Mouse (Mus musculus) intestine, embryonic 14.5 days (tissue): ENCODE data around the gene Ddias. TPM values are rescaled to one million over a fixed set of nuclear protein-coding genes. Genes with fewer than 3 reads are reported as not detected.
"Not testable (repeated sequence)": the region's sequence is repeated elsewhere in the genome, so short reads cannot be mapped to it uniquely, and the experiment has no call there.

Experiments
- ATAC-seq: fragments of 200-750 bp; cut with Nextera tagmentation; replicated peaks from 2 replicates; pipeline ENCODE4 v1.8.0; 2017; ENCODE audit warnings: low read depth, moderate number of reproducible peaks, moderate TSS enrichment, moderate library complexity; ENCODE audit not compliant: low FRiP score, low TSS enrichment
- DNase-seq: peaks from one replicate; pipeline ENCODE4 v3.0.0-alpha.2; 2018; ENCODE audit warnings: low spot score
- H3K27ac ChIP-seq: fragments of 300-500 bp; sonication (generic); 2 replicates; pipeline ENCODE4 v1.5.1; 2014; ENCODE audit warnings: low read depth, mild to moderate bottlenecking, control low read depth
- H3K27me3 ChIP-seq: fragments of 300-500 bp; sonication (generic); replicated peaks from 2 replicates; pipeline ENCODE4 v1.6.1; 2014; ENCODE audit warnings: low read length, control low read depth; ENCODE audit not compliant: control insufficient read depth, insufficient read depth
- H3K36me3 ChIP-seq: fragments of 300-500 bp; sonication (generic); 2 replicates; pipeline ENCODE4 v1.6.1; 2014; ENCODE audit warnings: low read length, control low read depth; ENCODE audit not compliant: control insufficient read depth, insufficient read depth
- H3K4me1 ChIP-seq: fragments of 300-500 bp; sonication (generic); replicated peaks from 2 replicates; pipeline ENCODE4 v1.6.1; 2014; ENCODE audit warnings: low read length, control low read depth, mixed read lengths; ENCODE audit not compliant: control insufficient read depth, insufficient read depth
- H3K4me2 ChIP-seq: fragments of 300-500 bp; sonication (generic); 2 replicates; pipeline ENCODE4 v1.6.1; 2014; ENCODE audit warnings: low read length
- H3K4me3 ChIP-seq: fragments of 300-500 bp; sonication (generic); 2 replicates; pipeline ENCODE4 v1.5.1; 2014; ENCODE audit warnings: low read depth, low read length, control low read depth, mixed read lengths
- H3K9ac ChIP-seq: fragments of 300-500 bp; sonication (generic); 2 replicates; pipeline ENCODE4 v1.6.1; 2014; ENCODE audit warnings: mild to moderate bottlenecking, low read length
- H3K9me3 ChIP-seq: fragments of 300-500 bp; sonication (generic); 2 replicates; pipeline ENCODE4 v1.6.1; 2016; ENCODE audit warnings: low read length, control low read depth; ENCODE audit not compliant: control insufficient read depth
- WGBS: fragments of 180-500 bp; shearing (Covaris S2); extraction: QIAGEN DNeasy Blood & Tissue Kit; methylation state at CpG from one replicate; pipeline ENCODE4 v1.1.7; 2014; 5-methylcytosine and 5-hydroxymethylcytosine counted together
- polyA plus RNA-seq: library from polyadenylated mRNA; unstranded; fragments of >200 nt; fragmentation: Nextera tagmentation; extraction: Ambion mirVana; gene quantifications from 2 replicates; pipeline ENCODE4 v1.2.1, GENCODE M21; 2014

The Ddias gene
- 12.7 and 14.5 TPM in 2 replicates for polyA plus RNA-seq

GRCm38 (mm10) chr7:92874116-92874675 is at the start of gene Ddias, which contains the start of gene Prcp:
TSS of gene Ddias (minus strand) at chr7:92874247.
TSS of gene Prcp (plus strand) at chr7:92874470.
- peak within 1 kb of the TSS; percentile 77 for H3K4me2 ChIP-seq
- peak within 1 kb of the TSS; percentile 74 for H3K4me3 ChIP-seq
- ATAC-seq (peak; percentile 87), DNase-seq (peak; percentile 99)
- no peaks in the 10 kb centered on the region; the same call in 1 of the 2 replicates for H3K36me3 ChIP-seq
- peaks cover 11% of the 10 kb centered on the region; the same call in 1 of the 2 replicates for H3K4me1 ChIP-seq
- H3K27ac ChIP-seq, result peak within 1 kb of the TSS; percentile 98
- WGBS, result under 1% methylated on average over 53 of the region's 53 CpGs
- H3K9me3 ChIP-seq, result no peaks in the 10 kb centered on the region
- H3K9ac ChIP-seq, result peak within 1 kb of the TSS; percentile 79
- H3K27me3 ChIP-seq, result no peaks in the 10 kb centered on the region

GRCm38 (mm10) chr7:92920857-92921172 is 46.8 kb upstream of the Ddias start:
- Histone ChIP-seq H3K36me3 (no peaks in the 10 kb centered on the region), H3K9me3 (no peaks in the 10 kb centered on the region), H3K9ac (no peak overlapping the region), H3K4me2 (no peak overlapping the region), H3K4me3 (no peak overlapping the region), H3K27ac (no peak overlapping the region), H3K27me3 (no peaks in the 10 kb centered on the region), H3K4me1 (no peaks in the 10 kb centered on the region)
- DNase-seq, result no peak
- WGBS, result 70% methylated on average over 2 of the region's 2 CpGs
- no peak for ATAC-seq

GRCm38 (mm10) chr7:92920172-92920856 is 46.3 kb upstream of the Ddias start:
- H3K4me3 ChIP-seq, result no peak overlapping the region
- DNase-seq, result no peak
- ATAC-seq, result no peak
- H3K36me3 ChIP-seq, result no peaks in the 10 kb centered on the region
- no peaks in the 10 kb centered on the region for H3K27me3 ChIP-seq
- WGBS, result 84% methylated on average over 6 of the region's 6 CpGs
- no peaks in the 10 kb centered on the region for H3K4me1 ChIP-seq
- H3K27ac ChIP-seq, result no peak overlapping the region
- H3K9ac ChIP-seq, result no peak overlapping the region
- H3K9me3 ChIP-seq, result no peaks in the 10 kb centered on the region
- no peak overlapping the region for H3K4me2 ChIP-seq

GRCm38 (mm10) chr7:92904285-92904684 is 30.2 kb upstream of the Ddias start:
- not testable (repeated sequence) for H3K4me2 ChIP-seq, H3K9me3 ChIP-seq, DNase-seq, H3K27me3 ChIP-seq, H3K36me3 ChIP-seq, H3K4me1 ChIP-seq, H3K9ac ChIP-seq, H3K27ac ChIP-seq, H3K4me3 ChIP-seq
- WGBS, result 43% methylated on average over 7 of the region's 7 CpGs
- peak; percentile 59; the same call in 1 of the 2 replicates for ATAC-seq

- H3K36me3 ChIP-seq, result no peaks in the 10 kb centered on the region
- no peak overlapping the region for H3K4me2 ChIP-seq
- H3K4me1 ChIP-seq, result no peaks in the 10 kb centered on the region
- no peak overlapping the region for H3K4me3 ChIP-seq
- peak; percentile 87 for DNase-seq
- H3K27ac ChIP-seq, result no peak overlapping the region
- no peaks in the 10 kb centered on the region for H3K9me3 ChIP-seq
- 49% methylated on average over 7 of the region's 7 CpGs for WGBS
- ATAC-seq, result peak; percentile 87
- no peaks in the 10 kb centered on the region for H3K27me3 ChIP-seq
- no peak overlapping the region for H3K9ac ChIP-seq
Measured at GRCm38 (mm10) chr7:92903360-92904038, 29.5 kb upstream of the Ddias start.

- Histone ChIP-seq H3K27me3 (no peaks in the 10 kb centered on the region), H3K4me1 (no peaks in the 10 kb centered on the region), H3K4me3 (no peak overlapping the region), H3K27ac (no peak overlapping the region), H3K36me3 (no peaks in the 10 kb centered on the region), H3K9me3 (peaks cover 5% of the 10 kb centered on the region; the same call in 1 of the 2 replicates), H3K9ac (no peak overlapping the region), H3K4me2 (no peak overlapping the region)
- no peak for ATAC-seq
- WGBS, result 44% methylated on average over 2 of the region's 2 CpGs
- no peak for DNase-seq
Measured at GRCm38 (mm10) chr7:92897021-92897420, 23.0 kb upstream of the Ddias start.

GRCm38 (mm10) chr7:92896036-92896435 is 22.0 kb upstream of the Ddias start:
- H3K4me1 ChIP-seq, result no peaks in the 10 kb centered on the region
- no peak for ATAC-seq
- DNase-seq, result no peak
- peaks cover 5% of the 10 kb centered on the region; the same call in 1 of the 2 replicates for H3K9me3 ChIP-seq
- WGBS, result 71% methylated on average over 5 of the region's 5 CpGs
- H3K4me2 ChIP-seq, result no peak overlapping the region
- no peak overlapping the region for H3K4me3 ChIP-seq
- no peaks in the 10 kb centered on the region for H3K36me3 ChIP-seq
- no peak overlapping the region for H3K9ac ChIP-seq
- no peak overlapping the region for H3K27ac ChIP-seq
- H3K27me3 ChIP-seq, result no peaks in the 10 kb centered on the region

GRCm38 (mm10) chr7:92893478-92893877 is 19.4 kb upstream of the Ddias start:
- H3K4me3 ChIP-seq, result no peak overlapping the region
- H3K27me3 ChIP-seq, result no peaks in the 10 kb centered on the region
- H3K27ac ChIP-seq, result no peak overlapping the region
- H3K36me3 ChIP-seq, result no peaks in the 10 kb centered on the region
- no peaks in the 10 kb centered on the region for H3K4me1 ChIP-seq
- peaks cover 5% of the 10 kb centered on the region; the same call in 1 of the 2 replicates for H3K9me3 ChIP-seq
- no peak overlapping the region for H3K9ac ChIP-seq
- H3K4me2 ChIP-seq, result no peak overlapping the region
- no peak for ATAC-seq
- 55% methylated on average over 3 of the region's 3 CpGs for WGBS
- DNase-seq, result no peak
